Mouse (Mus musculus) liver, embryonic 14.5 days (tissue): ENCODE data around the gene Itga10. TPM values are rescaled to one million over a fixed set of nuclear protein-coding genes. Genes with fewer than 3 reads are reported as not detected.
"Not testable (repeated sequence)": the region's sequence is repeated elsewhere in the genome, so short reads cannot be mapped to it uniquely, and the experiment has no call there.

ENCODE experiments used
- ATAC-seq: fragments of 200-750 bp; cut with Nextera tagmentation; 2 replicates; pipeline ENCODE4 v1.8.0; 2017; ENCODE audit warnings: moderate number of reproducible peaks, mild to moderate bottlenecking, moderate library complexity; ENCODE audit not compliant: insufficient read depth
- DNase-seq, 3 experiments: peaks; one replicate each; pipeline ENCODE4 v3.0.0-alpha.2; 2012 to 2013; ENCODE audit warnings: low read depth in 3 of 3, low spot score in 3 of 3
- H3K27ac ChIP-seq: fragments of 300-500 bp; sonication (generic); 2 replicates; pipeline ENCODE4 v1.5.1; 2014; ENCODE audit warnings: moderate library complexity, mild to moderate bottlenecking, control low read depth, inconsistent platforms
- H3K27me3 ChIP-seq: fragments of 300-500 bp; sonication (generic); 2 replicates; pipeline ENCODE4 v1.6.1; 2014; ENCODE audit warnings: mild to moderate bottlenecking, low read length, moderate library complexity; ENCODE audit not compliant: control insufficient read depth, insufficient read depth
- H3K36me3 ChIP-seq: fragments of 300-500 bp; sonication (generic); replicated peaks from 2 replicates; pipeline ENCODE4 v1.6.1; 2014; ENCODE audit warnings: low read depth; ENCODE audit not compliant: control insufficient read depth, insufficient read depth
- H3K4me1 ChIP-seq, 2 experiments: fragments of 200-500 bp in 1 of 2; fragments of 300-500 bp in 1 of 2; sonication (generic) in 1 of 2; replicated peaks; 2 replicates each; pipeline ENCODE4 v1.6.1; 2012 to 2014; ENCODE audit warnings: antibody characterized with exemption in 1 of 2, inconsistent platforms in 1 of 2, low read length in 1 of 2; ENCODE audit not compliant: control insufficient read depth in 2 of 2, insufficient read depth in 2 of 2
- H3K4me2 ChIP-seq: fragments of 300-500 bp; sonication (generic); 2 replicates; pipeline ENCODE4 v1.6.1; 2014; ENCODE audit warnings: low read depth, mild to moderate bottlenecking, control low read depth, moderate library complexity
- H3K4me3 ChIP-seq, 2 experiments: fragments of 200-500 bp in 1 of 2; fragments of 300-500 bp in 1 of 2; sonication (generic) in 1 of 2; 2 replicates each; pipeline ENCODE4 v1.5.1; 2012 to 2014; ENCODE audit warnings: low read depth in 2 of 2, low read length in 2 of 2, mild to moderate bottlenecking in 2 of 2, control low read depth in 1 of 2, inconsistent platforms in 1 of 2, moderate library complexity in 1 of 2; ENCODE audit not compliant: insufficient read depth in 1 of 2
- H3K9ac ChIP-seq: fragments of 300-500 bp; sonication (generic); replicated peaks from 2 replicates; pipeline ENCODE4 v1.6.1; 2014; ENCODE audit warnings: mild to moderate bottlenecking, control low read depth, moderate library complexity
- H3K9me3 ChIP-seq: fragments of 300-500 bp; sonication (generic); 2 replicates; pipeline ENCODE4 v1.6.1; 2016; ENCODE audit warnings: low read length, mixed read lengths; ENCODE audit not compliant: control insufficient read depth
- CTCF ChIP-seq: IDR thresholded peaks from 2 replicates; pipeline ENCODE4 v1.5.1; 2016; ENCODE audit warnings: antibody characterized with exemption, low read depth, control low read depth
- EP300 ChIP-seq: IDR thresholded peaks from 2 replicates; pipeline ENCODE4 v1.6.1; 2016; ENCODE audit warnings: antibody characterized with exemption, low read depth
- WGBS: fragments of 180-500 bp; shearing (Covaris S2); extraction: QIAGEN DNeasy Blood & Tissue Kit; methylation state at CpG from one replicate; pipeline ENCODE4 v1.1.7; 2014; ENCODE audit not compliant: insufficient replicate concordance; 5-methylcytosine and 5-hydroxymethylcytosine counted together
- polyA plus RNA-seq, 2 experiments: library from polyadenylated mRNA; depleted of rRNA in 1 of 2; stranded (reverse) in 1 of 2; unstranded in 1 of 2; fragments of >200 nt; fragmentation: Nextera tagmentation in 1 of 2; extraction: Ambion mirVana in 1 of 2; gene quantifications; 2 replicates each; pipeline versions ENCODE4 v1.2.1 to v1.2.3; 2012 to 2014

The Itga10 gene
- polyA plus RNA-seq, 2 experiments, result 0.05 to 0.47 TPM

DNA sequence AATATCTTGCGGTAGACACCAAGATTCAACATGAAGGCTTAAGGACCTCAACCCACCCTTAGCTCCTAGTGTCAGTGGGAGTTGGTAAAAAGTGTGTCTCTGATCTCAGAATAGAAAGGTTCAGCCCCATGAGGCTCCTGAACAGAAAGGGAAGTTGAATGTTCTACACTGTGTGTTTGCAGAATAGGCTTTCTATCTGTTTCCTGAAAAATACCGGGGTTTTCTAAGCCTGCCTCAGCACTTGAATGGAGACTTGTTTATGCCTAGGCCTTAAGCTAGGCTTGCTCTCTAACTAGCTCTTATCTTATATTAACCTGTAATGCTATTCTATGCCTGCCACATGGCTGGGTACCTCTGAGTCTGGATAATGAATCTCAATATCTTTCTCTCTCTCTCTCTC, 15.5 kb downstream of the Itga10 start:
- H3K4me3 ChIP-seq, result no peak overlapping the region
- no peak for TF ChIP-seq EP300
- TF ChIP-seq CTCF, result no peak
- peaks cover 0 to 4% of the 10 kb centered on the region in 2 experiments; a peak in 2 of 4 replicates for H3K4me1 ChIP-seq
- no peak for DNase-seq
- H3K27ac ChIP-seq, result no peak overlapping the region
- H3K36me3 ChIP-seq, result no peaks in the 10 kb centered on the region
- H3K9me3 ChIP-seq, result no peaks in the 10 kb centered on the region
- H3K27me3 ChIP-seq, result no peaks in the 10 kb centered on the region
- H3K9ac ChIP-seq, result no peak overlapping the region
- no peak for ATAC-seq
- whole genome bisulfite sequencing, result 47% methylated on average over 2 of the region's 2 CpGs
- no peak overlapping the region for H3K4me2 ChIP-seq

DNA sequence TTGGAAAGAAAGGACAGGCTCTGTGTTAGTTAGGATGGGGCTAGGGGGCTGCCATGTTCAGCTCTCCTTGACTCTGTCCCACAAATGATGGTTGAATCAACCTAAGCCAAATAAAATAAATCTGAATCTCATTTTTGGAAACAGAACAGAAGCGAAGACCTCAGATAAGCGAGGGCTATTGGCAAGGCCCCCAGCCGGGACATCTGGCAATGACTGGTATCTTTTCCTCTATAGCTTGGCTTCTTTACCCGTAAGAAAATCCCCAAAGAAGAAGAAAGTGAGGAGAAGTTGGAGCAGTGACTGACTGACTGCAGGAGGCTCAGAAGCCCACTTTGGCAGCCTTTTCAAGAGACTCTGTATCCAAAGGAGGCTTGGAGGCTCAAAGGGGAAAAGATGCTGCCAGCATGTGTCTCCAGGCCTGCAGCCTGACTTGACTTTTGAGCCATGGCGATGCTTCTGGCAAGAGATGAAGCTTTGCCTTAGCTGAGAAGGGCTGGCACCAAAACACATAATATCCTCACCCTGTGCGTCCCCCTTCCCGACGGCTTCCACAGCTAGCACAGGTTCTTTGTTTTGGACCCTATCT, 17.4 kb downstream of the Itga10 start:
- TF ChIP-seq EP300 (no peak), CTCF (no peak)
- H3K9me3 ChIP-seq, result no peaks in the 10 kb centered on the region
- H3K4me3 ChIP-seq, result no peak overlapping the region
- WGBS, result 69% methylated on average over 8 of the region's 8 CpGs
- no peaks in the 10 kb centered on the region for H3K27me3 ChIP-seq
- H3K9ac ChIP-seq, result no peak overlapping the region
- H3K4me1 ChIP-seq, result peaks cover 0 to 4% of the 10 kb centered on the region in 2 experiments; a peak in 2 of 4 replicates
- no peaks in the 10 kb centered on the region for H3K36me3 ChIP-seq
- H3K27ac ChIP-seq, result no peak overlapping the region
- no peak overlapping the region for H3K4me2 ChIP-seq
- ATAC-seq (no peak), DNase-seq (no peak)

DNA sequence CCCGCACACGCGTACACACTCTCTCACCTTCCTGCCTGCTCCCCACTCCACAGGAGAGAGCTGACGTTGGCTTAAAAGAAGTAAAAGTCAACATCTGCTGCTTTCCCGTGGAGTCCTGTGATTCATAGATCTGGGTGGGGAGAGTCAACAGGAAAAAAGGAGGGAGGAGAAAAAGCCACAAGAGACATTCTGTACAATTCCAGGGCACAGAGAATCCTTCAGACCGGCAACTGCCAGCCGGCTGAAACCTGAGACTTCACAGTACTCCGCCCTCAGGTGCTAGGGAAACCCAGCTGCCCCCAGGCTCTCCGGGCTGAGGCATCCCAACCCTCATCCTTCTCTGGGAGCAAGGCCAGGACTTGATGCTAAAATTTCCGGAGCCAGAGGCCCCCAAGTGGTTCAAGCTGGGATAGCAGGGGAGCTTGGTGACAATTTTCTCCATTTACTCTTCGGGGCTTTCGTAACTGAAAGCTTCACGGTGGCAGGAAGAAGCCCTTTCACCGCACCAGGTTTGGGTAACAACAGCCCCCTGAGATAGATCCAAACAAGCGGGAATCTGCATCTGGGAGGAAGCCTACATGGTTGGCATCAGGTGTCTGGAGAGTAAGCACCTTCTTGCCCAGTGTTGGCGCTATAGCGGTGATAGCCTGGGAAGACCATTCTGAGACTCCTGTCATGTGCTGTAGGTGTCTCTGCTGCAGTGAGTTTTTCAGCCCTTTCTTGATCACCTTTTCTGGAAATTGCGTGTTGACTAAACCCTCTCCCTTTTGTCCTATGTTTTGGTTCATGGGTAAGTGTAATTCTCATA, 18.3 kb downstream of the Itga10 start:
- DNase-seq (peak; percentile 33 to 41 (median 35)), ATAC-seq (no peak)
- H3K27ac ChIP-seq, result no peak overlapping the region
- no peaks in the 10 kb centered on the region for H3K36me3 ChIP-seq
- WGBS, result 10% methylated on average over 18 of the region's 18 CpGs
- H3K4me3 ChIP-seq, result peak overlapping the region in 1 of 2 experiments; percentile 32; a peak in 1 of 4 replicates
- peak overlapping the region; percentile 48 for H3K4me2 ChIP-seq
- no peaks in the 10 kb centered on the region for H3K27me3 ChIP-seq
- TF ChIP-seq EP300 (no peak), CTCF (peak; percentile 76)
- no peaks in the 10 kb centered on the region for H3K9me3 ChIP-seq
- H3K4me1 ChIP-seq, result peaks cover 0 to 4% of the 10 kb centered on the region in 2 experiments; a peak in 2 of 4 replicates
- H3K9ac ChIP-seq, result no peak overlapping the region

DNA sequence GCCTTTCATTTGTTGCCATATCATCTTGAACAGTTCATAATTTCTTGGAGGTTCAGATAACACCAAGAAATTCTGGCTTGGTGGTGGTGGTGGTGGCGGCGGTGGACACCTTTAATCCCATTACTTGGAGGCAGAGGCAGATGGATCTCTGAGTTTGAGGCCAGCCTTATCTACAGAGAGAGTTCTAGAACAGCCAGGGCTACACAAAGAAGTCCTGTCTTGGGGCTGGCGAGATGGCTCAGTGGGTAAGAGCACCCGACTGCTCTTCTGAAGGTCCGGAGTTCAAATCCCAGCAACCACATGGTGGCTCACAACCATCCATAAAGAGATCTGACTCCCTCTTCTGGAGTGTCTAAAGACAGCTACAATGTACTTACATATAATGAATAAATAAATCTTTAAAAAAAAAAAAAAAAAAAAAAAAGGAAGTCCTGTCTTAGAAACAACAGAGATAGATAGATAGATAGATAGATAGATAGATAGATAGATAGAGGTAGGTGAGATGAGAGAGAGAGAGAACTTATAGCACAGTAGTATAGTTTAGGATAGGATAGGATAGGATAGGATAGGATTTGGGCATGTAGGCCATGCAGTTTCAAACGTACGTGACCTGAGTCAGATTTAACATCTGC, 20.5 kb downstream of the Itga10 start:
- ATAC-seq, DNase-seq, H3K27ac ChIP-seq, H3K9me3 ChIP-seq, H3K4me3 ChIP-seq, H3K27me3 ChIP-seq, H3K9ac ChIP-seq, H3K36me3 ChIP-seq, H3K4me2 ChIP-seq: not testable (repeated sequence)
- H3K4me1 ChIP-seq, result peaks cover 0 to 11% of the 10 kb centered on the region in 2 experiments; a peak in 3 of 4 replicates
- WGBS, result 72% methylated on average over 7 of the region's 7 CpGs

DNA sequence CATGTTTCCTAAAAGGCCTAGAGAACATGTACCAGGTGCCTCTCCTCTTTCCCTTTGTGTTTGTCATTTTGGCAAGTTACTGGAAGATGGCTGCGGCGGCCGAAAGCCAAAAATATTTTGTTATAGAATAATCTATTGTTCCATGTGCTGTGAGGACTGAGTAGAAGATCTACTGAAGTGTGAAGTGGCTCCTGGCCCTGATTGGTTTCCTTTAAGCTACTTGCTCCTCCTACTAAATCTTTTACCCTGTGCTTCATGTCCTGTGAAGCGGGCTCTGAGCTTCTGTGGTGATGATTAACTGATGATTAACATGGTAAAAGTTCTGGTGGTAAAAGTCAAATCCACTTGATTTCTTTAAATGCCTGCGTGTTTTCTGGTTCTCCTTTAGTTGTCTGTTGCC, 21.5 kb downstream of the Itga10 start:
- H3K4me3 ChIP-seq, result no peak overlapping the region
- H3K4me2 ChIP-seq, result no peak overlapping the region
- DNase-seq, result no peak
- no peak overlapping the region for H3K27ac ChIP-seq
- no peaks in the 10 kb centered on the region for H3K36me3 ChIP-seq
- H3K9ac ChIP-seq, result no peak overlapping the region
- peaks cover 3% of the 10 kb centered on the region; the same call in 1 of the 2 replicates for H3K27me3 ChIP-seq
- no peak for TF ChIP-seq CTCF
- WGBS, result 76% methylated on average over 5 of the region's 5 CpGs
- peaks cover 0 to 11% of the 10 kb centered on the region in 2 experiments; a peak in 3 of 4 replicates for H3K4me1 ChIP-seq
- H3K9me3 ChIP-seq, result no peaks in the 10 kb centered on the region
- ATAC-seq, result no peak
